Mouse (Mus musculus): ENCODE measurements around the gene Sepsecs.

Sepsecs gene

GRCm38 (mm10) chr5:52611315-52611895 is 58.1 kb downstream of the Sepsecs start:
- in situ Hi-C loops (cut with MboI, MseI): no loop called here

- in situ Hi-C loops (cut with MboI, MseI): no loop called here
Observed at GRCm38 (mm10) chr5:52610306-52610705, 59.2 kb downstream of the Sepsecs start.

- in situ Hi-C loops (cut with MboI, MseI): loop anchor here (5.0 kb wide), 1 partner anchor 518 kb away; no protein-coding TSS in a partner anchor
Observed at GRCm38 (mm10) chr5:52609672-52610071, 59.8 kb downstream of the Sepsecs start.

- in situ Hi-C loops (cut with MboI, MseI): loop anchor here (5.0 kb wide), 1 partner anchor 523 kb away; no protein-coding TSS in a partner anchor
Observed at GRCm38 (mm10) chr5:52604582-52605041, 64.9 kb downstream of the Sepsecs start.

GRCm38 (mm10) chr5:52590612-52591011 is 78.9 kb downstream of the Sepsecs start:
- in situ Hi-C loops (cut with MboI, MseI): no loop called here

Data from T-helper 1 cell (primary cell).